Mouse (Mus musculus) forebrain, embryonic 12.5 days (tissue): Measurements from ENCODE around the gene Rabgap1l. TPM values are rescaled to one million over a fixed set of nuclear protein-coding genes. Genes with fewer than 3 reads are reported as not detected.

Experiments
- ATAC-seq: fragments of 200-750 bp; cut with Nextera tagmentation; 2 replicates; pipeline ENCODE4 v1.8.0; 2017; ENCODE audit warnings: moderate TSS enrichment; ENCODE audit not compliant: low FRiP score
- H3K27ac ChIP-seq: fragments of 300-500 bp; sonication (generic); 2 replicates; pipeline ENCODE4 v1.5.1; 2016; ENCODE audit warnings: mild to moderate bottlenecking
- H3K27me3 ChIP-seq: fragments of 300-500 bp; sonication (generic); 2 replicates; pipeline ENCODE4 v1.6.1; 2016; ENCODE audit warnings: mild to moderate bottlenecking
- H3K36me3 ChIP-seq: fragments of 300-500 bp; sonication (generic); replicated peaks from 2 replicates; pipeline ENCODE4 v1.6.1; 2016; ENCODE audit warnings: mild to moderate bottlenecking
- H3K4me1 ChIP-seq: fragments of 300-500 bp; sonication (generic); 2 replicates; pipeline ENCODE4 v1.6.1; 2016
- H3K4me2 ChIP-seq: fragments of 300-500 bp; sonication (generic); 2 replicates; pipeline ENCODE4 v1.6.1; 2016; ENCODE audit warnings: mild to moderate bottlenecking, moderate library complexity
- H3K4me3 ChIP-seq: fragments of 300-500 bp; sonication (generic); replicated peaks from 2 replicates; pipeline ENCODE4 v1.5.1; 2016; ENCODE audit warnings: mild to moderate bottlenecking
- H3K9ac ChIP-seq: fragments of 300-500 bp; sonication (generic); 2 replicates; pipeline ENCODE4 v1.6.1; 2016; ENCODE audit warnings: mild to moderate bottlenecking
- H3K9me3 ChIP-seq: fragments of 300-500 bp; sonication (generic); 2 replicates; pipeline ENCODE4 v1.6.1; 2016
- WGBS: fragments of 180-500 bp; shearing (Covaris S2); methylation state at CpG from one replicate; pipeline ENCODE4 v1.1.7; 2016; 5-methylcytosine and 5-hydroxymethylcytosine counted together
- polyA plus RNA-seq: library from polyadenylated mRNA; unstranded; fragments of >200 nt; fragmentation: Nextera tagmentation; extraction: Ambion mirVana; gene quantifications from 2 replicates; pipeline ENCODE4 v1.2.1, GENCODE M21; 2016

Rabgap1l gene
- polyA plus RNA-seq, 1 experiment from 2014 or later, result 19.6 TPM

DNA sequence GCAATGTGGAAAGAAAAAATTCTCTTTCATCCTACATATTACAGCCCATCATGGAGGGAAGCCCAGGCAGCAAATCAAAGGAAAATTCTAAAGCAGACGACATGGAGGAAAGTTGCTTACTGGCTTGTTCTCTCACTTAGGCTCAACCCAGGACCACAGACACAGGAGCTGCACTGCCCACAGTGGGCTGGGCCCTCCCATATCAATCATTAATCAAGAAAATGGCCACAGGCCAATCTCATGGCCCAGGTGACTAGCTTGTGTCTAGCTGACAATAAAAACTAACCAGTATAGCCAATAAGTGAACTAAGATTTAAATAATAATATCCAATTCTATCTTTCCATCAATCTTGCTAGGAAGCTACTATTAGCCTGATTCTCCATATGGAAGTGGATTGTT lies 8.9 kb downstream of the Rabgap1l start:
- no peak overlapping the region for H3K9ac ChIP-seq
- WGBS, result 85% methylated on average over 1 of the region's 1 CpGs
- H3K27ac ChIP-seq, result no peak overlapping the region
- no peak overlapping the region for H3K4me2 ChIP-seq
- ATAC-seq, result no peak
- H3K4me1 ChIP-seq, result no peaks in the 10 kb centered on the region
- no peak overlapping the region for H3K4me3 ChIP-seq
- no peaks in the 10 kb centered on the region for H3K9me3 ChIP-seq
- no peaks in the 10 kb centered on the region for H3K27me3 ChIP-seq
- H3K36me3 ChIP-seq, result no peaks in the 10 kb centered on the region

DNA sequence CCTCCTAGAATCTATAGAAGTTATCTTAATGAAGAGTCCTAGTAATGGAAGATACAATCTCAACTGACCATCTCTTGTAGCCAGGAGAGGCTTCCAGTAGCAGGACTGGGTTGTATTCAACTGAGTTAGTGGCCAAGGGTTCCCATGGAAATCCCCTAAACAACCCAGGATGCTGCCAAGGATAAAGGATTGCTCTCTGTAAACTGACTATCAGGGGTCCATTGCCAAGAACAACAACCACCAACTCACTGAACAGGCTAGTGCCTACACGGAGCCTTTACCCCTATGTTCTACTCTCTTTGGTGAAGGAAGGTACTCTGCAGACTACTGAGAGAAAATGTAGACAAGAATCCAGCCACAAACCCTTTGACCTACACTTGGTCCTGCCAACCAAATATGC lies 18.8 kb downstream of the Rabgap1l start:
- WGBS, result 81% methylated on average over 1 of the region's 1 CpGs
- H3K4me1 ChIP-seq, result no peaks in the 10 kb centered on the region
- ATAC-seq, result no peak

DNA sequence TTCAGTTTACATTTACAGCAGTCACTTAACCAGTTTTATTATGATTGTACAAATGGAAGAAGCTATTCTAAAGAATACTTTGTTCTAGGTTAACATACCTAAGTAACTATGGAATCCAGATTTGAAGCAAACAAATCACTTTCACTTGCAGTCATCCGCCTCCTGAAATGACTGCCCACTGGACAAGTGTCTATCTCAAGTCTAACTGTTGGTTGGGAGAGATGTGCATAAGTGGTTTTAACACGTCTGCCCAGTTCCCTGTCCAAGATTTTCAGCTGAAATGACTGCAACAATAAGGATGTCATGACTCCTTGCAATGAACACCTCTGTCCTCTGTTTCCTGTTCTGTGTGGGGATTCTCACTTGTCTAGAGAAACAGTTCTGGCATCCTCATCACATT lies 27.4 kb downstream of the Rabgap1l start:
- no peaks in the 10 kb centered on the region for H3K27me3 ChIP-seq
- H3K4me3 ChIP-seq, result no peak overlapping the region
- no peaks in the 10 kb centered on the region for H3K9me3 ChIP-seq
- H3K4me2 ChIP-seq, result no peak overlapping the region
- no peak overlapping the region for H3K27ac ChIP-seq
- H3K4me1 ChIP-seq, result no peaks in the 10 kb centered on the region
- no peak overlapping the region for H3K9ac ChIP-seq
- no peak for ATAC-seq
- WGBS, result 77% methylated on average over 2 of the region's 2 CpGs
- no peaks in the 10 kb centered on the region for H3K36me3 ChIP-seq

More for the DNA sequence above, 18.8 kb downstream of the Rabgap1l start:
- Histone ChIP-seq H3K9me3 (no peaks in the 10 kb centered on the region), H3K9ac (no peak overlapping the region), H3K27me3 (no peaks in the 10 kb centered on the region), H3K4me2 (no peak overlapping the region), H3K27ac (no peak overlapping the region), H3K36me3 (no peaks in the 10 kb centered on the region), H3K4me3 (no peak overlapping the region)

DNA sequence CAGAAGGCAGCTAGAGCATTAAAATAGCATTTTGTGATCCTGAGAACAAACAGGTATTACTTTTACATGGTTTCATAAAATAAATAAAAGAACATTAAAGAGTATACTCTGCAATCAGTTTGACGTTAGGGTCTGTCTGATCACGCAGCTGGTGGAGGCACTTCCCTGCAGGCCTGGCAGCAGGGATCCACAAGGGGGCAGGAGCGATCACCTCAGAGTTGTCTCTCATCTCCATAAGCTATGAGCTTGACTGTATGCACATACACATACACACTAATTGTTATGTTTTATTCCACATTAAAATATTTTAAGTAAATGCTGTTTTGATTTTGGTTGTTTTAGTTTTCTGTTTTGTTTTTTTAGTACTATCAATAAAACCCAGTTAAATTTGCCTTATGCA lies 34.8 kb downstream of the Rabgap1l start:
- Histone ChIP-seq H3K4me1 (no peaks in the 10 kb centered on the region), H3K27ac (no peak overlapping the region), H3K9ac (no peak overlapping the region), H3K27me3 (no peaks in the 10 kb centered on the region), H3K9me3 (no peaks in the 10 kb centered on the region), H3K36me3 (no peaks in the 10 kb centered on the region), H3K4me3 (no peak overlapping the region), H3K4me2 (no peak overlapping the region)
- peak; percentile 64; the same call in 1 of the 2 replicates for ATAC-seq
- WGBS, result 29% methylated on average over 3 of the region's 3 CpGs

DNA sequence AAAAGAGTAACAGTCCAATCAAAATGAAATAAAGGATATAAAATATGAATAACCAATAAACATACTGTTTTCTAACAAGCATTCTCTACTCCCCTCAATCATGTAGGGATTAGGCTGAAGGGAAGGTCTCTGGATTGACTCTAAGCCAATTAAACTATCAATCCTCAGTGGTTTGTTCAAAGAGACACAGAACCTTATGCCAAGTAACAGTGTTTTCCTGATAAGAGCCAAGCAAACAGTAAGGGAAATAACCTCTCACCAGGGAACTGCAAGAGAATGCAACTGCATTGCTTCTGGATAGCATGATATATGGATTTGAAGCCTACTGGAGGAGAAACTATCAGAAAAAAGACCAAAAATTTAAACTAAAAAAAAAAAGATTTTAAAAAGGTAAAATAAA lies 37.7 kb downstream of the Rabgap1l start:
- no peak overlapping the region for H3K27ac ChIP-seq
- ATAC-seq, result no peak
- no peak overlapping the region for H3K4me3 ChIP-seq

DNA sequence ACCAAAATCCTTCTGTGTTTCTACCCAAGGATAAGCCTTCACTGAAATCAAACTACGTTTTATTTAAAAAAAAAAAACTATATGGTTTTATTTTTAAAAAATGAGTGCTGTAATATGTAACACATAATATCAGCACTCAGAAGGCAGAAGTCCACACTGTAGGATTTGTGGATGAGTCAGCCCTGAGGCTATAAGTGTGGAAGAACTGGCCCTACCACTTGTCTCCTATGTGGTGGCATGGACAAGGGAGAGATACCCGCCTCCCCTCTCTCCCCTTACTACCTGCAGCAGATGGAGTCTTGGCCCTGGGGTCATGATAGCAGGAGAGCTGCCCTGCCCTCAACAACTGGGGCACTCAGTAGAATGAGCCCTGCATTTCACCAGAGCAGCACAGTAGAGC lies 42.4 kb downstream of the Rabgap1l start:
- Histone ChIP-seq H3K36me3 (no peaks in the 10 kb centered on the region), H3K4me3 (no peak overlapping the region), H3K4me2 (no peak overlapping the region), H3K9ac (no peak overlapping the region), H3K27me3 (no peaks in the 10 kb centered on the region), H3K9me3 (no peaks in the 10 kb centered on the region), H3K4me1 (peaks cover 4% of the 10 kb centered on the region; the same call in 1 of the 2 replicates), H3K27ac (no peak overlapping the region)
- no peak for ATAC-seq
- 75% methylated on average over 2 of the region's 2 CpGs for WGBS

More for the DNA sequence above, 37.7 kb downstream of the Rabgap1l start:
- no peaks in the 10 kb centered on the region for H3K36me3 ChIP-seq
- no peaks in the 10 kb centered on the region for H3K4me1 ChIP-seq
- H3K9ac ChIP-seq, result no peak overlapping the region
- no peak overlapping the region for H3K4me2 ChIP-seq
- no peaks in the 10 kb centered on the region for H3K27me3 ChIP-seq
- H3K9me3 ChIP-seq, result no peaks in the 10 kb centered on the region

DNA sequence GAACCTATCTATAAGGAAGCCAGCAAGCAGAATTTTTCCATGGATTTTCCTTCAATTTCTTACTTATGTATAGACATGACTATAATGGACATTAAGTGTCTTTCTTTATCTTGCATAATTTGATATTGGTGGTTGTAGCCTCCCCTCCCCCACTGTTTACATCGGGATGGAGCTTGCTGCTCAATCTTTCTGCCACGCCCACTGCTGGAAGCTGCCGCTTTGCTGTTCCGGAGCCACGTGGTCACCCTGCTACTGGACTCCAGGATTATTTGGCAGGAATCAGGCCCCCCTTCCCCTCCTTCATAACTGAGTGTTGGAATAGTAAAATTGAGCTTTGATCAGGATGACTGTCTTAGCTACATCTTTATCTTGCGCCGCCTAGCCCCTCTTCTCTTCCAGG lies 46.2 kb downstream of the Rabgap1l start:
- Histone ChIP-seq H3K4me2 (no peak overlapping the region), H3K9ac (no peak overlapping the region), H3K36me3 (no peaks in the 10 kb centered on the region), H3K27me3 (no peaks in the 10 kb centered on the region), H3K4me1 (peaks cover 4% of the 10 kb centered on the region; the same call in 1 of the 2 replicates), H3K27ac (no peak overlapping the region), H3K4me3 (no peak overlapping the region), H3K9me3 (no peaks in the 10 kb centered on the region)
- 49% methylated on average over 7 of the region's 7 CpGs for WGBS
- ATAC-seq, result no peak

DNA sequence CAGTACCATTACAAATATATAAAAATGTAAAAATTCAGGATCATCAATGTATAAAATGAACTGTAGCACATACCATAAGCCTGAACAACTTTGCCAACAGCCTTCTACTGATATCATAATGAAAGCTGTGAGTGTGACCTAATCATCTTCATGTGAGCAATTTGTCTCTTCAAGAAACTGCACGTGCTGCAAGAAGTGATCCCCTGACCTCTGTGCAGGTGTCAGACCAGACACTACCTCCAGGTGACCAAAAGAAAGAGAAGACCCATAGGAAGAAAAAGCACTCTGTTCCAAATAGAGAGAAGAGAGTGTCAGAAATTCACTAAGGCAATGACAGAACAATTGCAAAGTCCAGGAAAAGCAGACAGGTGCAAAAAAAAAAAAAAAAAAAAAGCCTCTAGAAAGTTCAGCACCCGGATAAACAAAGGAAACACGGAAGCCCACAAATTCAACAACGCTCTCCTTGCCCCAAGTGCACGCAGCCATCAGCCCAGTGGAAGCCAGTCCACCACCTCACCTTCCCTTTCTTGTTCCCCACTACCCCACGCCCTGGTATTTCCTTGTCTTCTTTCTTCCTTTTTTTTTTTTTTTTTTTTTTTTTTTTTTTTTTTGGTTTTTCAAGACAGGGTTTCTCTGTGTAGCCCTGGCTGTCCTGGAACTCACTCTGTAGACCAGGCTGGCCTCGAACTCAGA lies 47.6 kb downstream of the Rabgap1l start:
- H3K36me3 ChIP-seq, result no peaks in the 10 kb centered on the region
- no peak overlapping the region for H3K4me3 ChIP-seq
- no peaks in the 10 kb centered on the region for H3K27me3 ChIP-seq
- no peak overlapping the region for H3K9ac ChIP-seq
- 92% methylated on average over 7 of the region's 7 CpGs for WGBS
- no peak overlapping the region for H3K27ac ChIP-seq
- no peak overlapping the region for H3K4me2 ChIP-seq
- no peak for ATAC-seq
- no peaks in the 10 kb centered on the region for H3K9me3 ChIP-seq
- peaks cover 4% of the 10 kb centered on the region; the same call in 1 of the 2 replicates for H3K4me1 ChIP-seq

DNA sequence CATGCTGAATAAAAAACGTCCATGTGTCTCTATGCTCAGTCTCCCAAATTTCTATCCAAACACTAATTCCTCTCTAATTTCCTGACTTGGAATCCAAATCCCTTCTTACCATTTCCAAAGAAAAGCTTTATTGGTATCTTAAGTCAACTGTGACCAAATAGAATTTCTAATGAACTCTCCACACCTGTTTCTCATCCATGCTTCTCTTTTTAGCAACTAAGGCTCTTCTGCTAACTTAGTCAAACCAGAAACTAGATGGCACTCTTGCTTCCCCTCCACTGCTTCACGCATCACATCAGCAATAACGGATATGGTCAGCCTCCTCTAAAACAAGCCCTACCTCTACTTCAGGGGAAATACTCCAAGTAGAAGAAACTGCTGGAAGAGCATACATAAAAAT lies 49.0 kb downstream of the Rabgap1l start:
- Histone ChIP-seq H3K4me3 (no peak overlapping the region), H3K36me3 (no peaks in the 10 kb centered on the region), H3K27ac (no peak overlapping the region), H3K9ac (no peak overlapping the region), H3K4me2 (no peak overlapping the region), H3K4me1 (peaks cover 4% of the 10 kb centered on the region; the same call in 1 of the 2 replicates), H3K27me3 (no peaks in the 10 kb centered on the region), H3K9me3 (no peaks in the 10 kb centered on the region)
- ATAC-seq, result no peak
- 48% methylated on average over 3 of the region's 3 CpGs for WGBS

DNA sequence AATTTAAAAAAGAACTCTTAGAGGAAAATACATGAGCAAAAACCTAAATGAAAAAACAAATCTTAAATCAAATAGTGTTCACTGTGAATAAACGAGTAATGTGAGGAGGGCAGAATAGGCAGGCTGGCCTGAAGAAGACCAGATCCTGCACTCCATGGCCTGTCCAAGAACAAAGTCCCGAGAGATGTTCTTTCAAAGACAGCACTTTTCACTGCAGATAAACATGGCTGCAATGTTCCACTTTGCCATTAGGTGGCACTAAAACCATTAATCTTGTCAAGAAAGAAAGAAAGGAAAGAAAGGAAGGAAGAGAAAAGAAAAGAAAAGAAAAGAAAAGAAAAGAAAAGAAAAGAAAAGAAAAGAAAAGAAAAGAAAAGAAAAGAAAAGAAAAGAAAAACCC lies 49.8 kb downstream of the Rabgap1l start:
- ATAC-seq, result no peak
- H3K4me1 ChIP-seq, result peaks cover 4% of the 10 kb centered on the region; the same call in 1 of the 2 replicates

DNA sequence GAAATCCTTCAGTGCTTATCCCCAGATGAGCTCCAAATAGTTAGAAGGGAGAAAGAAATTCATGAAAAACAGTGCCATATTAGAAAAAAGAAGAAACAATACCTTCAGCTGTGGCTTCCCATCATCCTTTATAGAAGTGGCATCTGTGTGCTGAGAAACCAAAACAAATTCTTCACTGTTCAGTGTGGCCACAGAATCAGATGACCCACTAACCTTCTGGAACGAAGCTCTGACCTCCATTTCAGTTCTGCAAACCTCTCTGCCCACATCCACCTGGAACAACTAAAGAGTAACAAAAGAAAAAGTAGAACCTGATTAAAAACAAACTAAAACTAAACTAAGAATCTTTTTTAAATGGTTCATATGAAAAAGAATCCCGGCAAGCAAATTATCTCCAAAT lies 52.4 kb downstream of the Rabgap1l start:
- Histone ChIP-seq H3K9me3 (no peaks in the 10 kb centered on the region), H3K36me3 (no peaks in the 10 kb centered on the region), H3K27me3 (no peaks in the 10 kb centered on the region), H3K27ac (no peak overlapping the region), H3K4me2 (no peak overlapping the region), H3K4me3 (no peak overlapping the region), H3K4me1 (no peaks in the 10 kb centered on the region), H3K9ac (no peak overlapping the region)
- 66% methylated on average over 2 of the region's 2 CpGs for WGBS
- ATAC-seq, result no peak

More for the DNA sequence above, 49.8 kb downstream of the Rabgap1l start:
- H3K36me3 ChIP-seq, result no peaks in the 10 kb centered on the region
- 9% methylated on average over 2 of the region's 2 CpGs for WGBS
- H3K27me3 ChIP-seq, result no peaks in the 10 kb centered on the region
- H3K4me2 ChIP-seq, result no peak overlapping the region
- H3K9ac ChIP-seq, result no peak overlapping the region
- H3K4me3 ChIP-seq, result no peak overlapping the region
- no peaks in the 10 kb centered on the region for H3K9me3 ChIP-seq
- no peak overlapping the region for H3K27ac ChIP-seq

DNA sequence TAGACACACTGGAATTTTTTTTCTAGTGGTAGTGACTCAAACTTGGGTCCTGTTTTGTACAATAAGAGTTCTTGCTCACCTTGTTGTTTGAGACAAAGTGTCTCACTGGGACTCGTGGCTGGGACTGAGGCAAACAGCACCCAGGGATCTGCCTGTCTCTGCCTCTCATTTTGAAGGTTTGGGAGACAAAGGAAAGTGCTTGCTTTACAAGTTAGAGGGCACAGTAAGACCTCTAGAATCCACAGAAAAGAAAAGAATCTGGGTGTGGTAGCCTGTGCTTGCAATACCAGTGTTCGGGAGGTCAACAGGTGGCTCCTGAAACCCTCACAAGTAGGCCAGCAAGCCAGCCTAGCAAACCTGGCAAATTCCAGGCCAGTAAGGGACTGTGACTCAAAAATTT lies 58.3 kb downstream of the Rabgap1l start:
- H3K27me3 ChIP-seq, result no peaks in the 10 kb centered on the region
- H3K4me1 ChIP-seq, result no peaks in the 10 kb centered on the region
- WGBS, result 75% methylated on average over 2 of the region's 2 CpGs
- ATAC-seq, result no peak
- H3K9ac ChIP-seq, result no peak overlapping the region
- H3K4me2 ChIP-seq, result no peak overlapping the region
- H3K4me3 ChIP-seq, result no peak overlapping the region
- no peaks in the 10 kb centered on the region for H3K9me3 ChIP-seq
- H3K27ac ChIP-seq, result no peak overlapping the region
- no peaks in the 10 kb centered on the region for H3K36me3 ChIP-seq

DNA sequence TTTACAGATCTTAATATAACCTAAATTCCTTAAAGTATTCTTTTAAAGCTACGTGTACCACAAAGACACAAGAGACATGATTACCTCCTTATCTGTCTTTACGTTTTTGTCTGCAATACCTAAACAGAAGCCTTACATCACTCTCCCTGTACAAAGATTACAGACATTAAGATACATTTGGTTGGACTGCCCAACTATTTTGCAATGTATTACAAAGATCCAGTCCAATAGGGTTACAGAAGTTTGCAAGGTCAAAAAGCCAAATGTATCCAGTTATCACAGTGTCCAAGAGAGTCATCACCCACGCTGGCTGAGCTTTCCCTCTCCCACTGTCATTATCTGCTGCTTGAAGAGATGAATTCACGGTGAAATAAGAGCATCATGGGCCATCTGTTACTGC lies 63.1 kb downstream of the Rabgap1l start:
- no peaks in the 10 kb centered on the region for H3K4me1 ChIP-seq
- WGBS, result 85% methylated on average over 4 of the region's 4 CpGs
- H3K4me3 ChIP-seq, result no peak overlapping the region

More for the DNA sequence above, 63.1 kb downstream of the Rabgap1l start:
- no peak for ATAC-seq
- H3K27me3 ChIP-seq, result no peaks in the 10 kb centered on the region
- no peak overlapping the region for H3K4me2 ChIP-seq
- H3K9ac ChIP-seq, result no peak overlapping the region
- no peak overlapping the region for H3K27ac ChIP-seq
- no peaks in the 10 kb centered on the region for H3K36me3 ChIP-seq
- no peaks in the 10 kb centered on the region for H3K9me3 ChIP-seq
